Mouse (Mus musculus) colon, adult 2 months (tissue): ENCODE data around the gene Acvr2b. TPM values are rescaled to one million over a fixed set of nuclear protein-coding genes. Genes with fewer than 3 reads are reported as not detected.

Source experiments
- polyA plus RNA-seq: library from polyadenylated mRNA; depleted of rRNA; stranded (reverse); fragments of >200 nt; gene quantifications from 2 replicates; pipeline ENCODE4 v1.2.3, GENCODE M21; 2012; rRNA removed

Gene Acvr2b
- 6.4 and 6.9 TPM in 2 replicates for polyA plus RNA-seq

GRCm38 (mm10) chr9:119401801-119402214 is at the start of gene Acvr2b:
Gene Acvr2b, plus strand, starts transcription at chr9:119402118.

GRCm38 (mm10) chr9:119357331-119358057 is 44.4 kb upstream of the Acvr2b start, which contains the start of gene Xylb:
Gene Xylb, plus strand, starts transcription at chr9:119357381.

DNA sequence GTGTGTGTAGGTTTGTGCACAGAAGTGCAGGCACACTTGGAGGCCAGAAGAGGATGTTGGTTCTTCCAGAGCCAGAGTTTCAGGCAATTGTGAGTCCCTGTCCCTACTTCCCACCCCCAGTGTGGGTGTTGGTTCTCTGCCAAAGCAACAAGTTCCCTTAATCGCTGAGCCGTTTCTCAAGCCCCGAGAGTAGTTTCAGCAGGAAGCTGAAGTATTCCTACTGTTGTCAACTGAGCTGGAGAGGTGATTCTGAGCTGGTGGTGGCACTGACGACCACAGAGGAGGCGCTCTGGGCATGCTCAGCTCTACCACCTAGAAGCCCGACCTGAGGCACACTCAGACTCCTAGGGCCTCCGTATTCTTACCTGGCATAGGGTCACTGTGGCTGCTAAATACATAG is 36.6 kb upstream of the Acvr2b start, which contains the start of gene Slc22a14:
Gene Slc22a14 (minus strand): TSS at position 270 of the 400 bp plus-strand sequence.

GRCm38 (mm10) chr9:119444738-119445429 is 43.0 kb downstream of the Acvr2b start, which contains the start of gene Exog:
Gene Exog, plus strand, starts transcription at chr9:119444943.

Other genes with a start within 250 kb of the Acvr2b start
- 4.8 and 13.7 TPM in 2 replicates for gene Acaa1b, start 245.0 kb upstream of the Acvr2b start, polyA plus RNA-seq
- not detected in 2 replicates for gene Gm47289, start 243.0 kb upstream of the Acvr2b start, polyA plus RNA-seq
- gene Slc22a13, start 193.0 kb upstream of the Acvr2b start, polyA plus RNA-seq: 0.13 TPM in 1 of 2 replicates, not detected in the other
- 14.6 and 14.7 TPM in 2 replicates for gene Oxsr1, start 79.7 kb upstream of the Acvr2b start, polyA plus RNA-seq
- 322 and 341 TPM in 2 replicates for gene Acaa1a, start 62.4 kb upstream of the Acvr2b start, polyA plus RNA-seq
- 25.8 and 28.6 TPM in 2 replicates for gene Myd88, start 60.7 kb upstream of the Acvr2b start, polyA plus RNA-seq
- gene Xylb, start 44.7 kb upstream of the Acvr2b start, polyA plus RNA-seq: 6.4 and 9.0 TPM in 2 replicates
- gene Slc22a14, start 36.6 kb upstream of the Acvr2b start, polyA plus RNA-seq: not detected in 2 replicates
- gene Exog, start 42.8 kb downstream of the Acvr2b start, polyA plus RNA-seq: 2.4 and 2.5 TPM in 2 replicates
- 0.71 TPM in 2 replicates for gene Scn5a, start 176.9 kb downstream of the Acvr2b start, polyA plus RNA-seq